Mouse (Mus musculus) kidney, adult 2 months (tissue): ENCODE measurements at regions not wholly inside any gene's neighbourhood (a gene's known extent, or its start where the extent isn't known, plus 50 kb on each side); places are given as distances from the start of the nearest gene placed in this dataset.

Experiments used
- DNase-seq: peaks from one replicate; pipeline ENCODE4 v3.0.0; 2021
- H3K27ac ChIP-seq: fragments of 200-500 bp; 2 replicates; pipeline ENCODE4 v1.5.1; 2012; ENCODE audit warnings: low read depth, low read length, control low read depth, inconsistent platforms; ENCODE audit not compliant: insufficient read depth
- H3K27me3 ChIP-seq: fragments of 200-500 bp; replicated peaks from 2 replicates; pipeline ENCODE4 v1.6.1; 2012; ENCODE audit warnings: mild to moderate bottlenecking, moderate library complexity, low read length, inconsistent platforms; ENCODE audit not compliant: control insufficient read depth, insufficient read depth
- H3K36me3 ChIP-seq: fragments of 200-500 bp; 2 replicates; pipeline ENCODE4 v1.6.1; 2012; ENCODE audit warnings: mild to moderate bottlenecking, moderate library complexity, low read length, inconsistent platforms; ENCODE audit not compliant: control insufficient read depth, insufficient read depth
- H3K4me1 ChIP-seq: fragments of 200-500 bp; 2 replicates; pipeline ENCODE4 v1.6.1; 2011; ENCODE audit warnings: low read length; ENCODE audit not compliant: control insufficient read depth, insufficient read depth
- H3K4me3 ChIP-seq: fragments of 200-500 bp; 2 replicates; pipeline ENCODE4 v1.5.1; 2011; ENCODE audit warnings: mild to moderate bottlenecking, low read depth, low read length, control low read depth; ENCODE audit not compliant: insufficient read depth
- CTCF ChIP-seq: fragments of 200-500 bp; conservative IDR thresholded peaks from 2 replicates; pipeline ENCODE4 v1.5.1; 2011; ENCODE audit warnings: low read depth, mild to moderate bottlenecking, control low read depth, low read length, moderate library complexity, mixed read lengths; ENCODE audit not compliant: insufficient read depth, insufficient read length
- POLR2A ChIP-seq: fragments of 200-500 bp; IDR thresholded peaks from one replicate; pipeline ENCODE4 v1.6.1; 2011; ENCODE audit warnings: low read depth, low read length, control low read depth
- WGBS: fragments of 180-500 bp; shearing (Covaris S2); methylation state at CpG from one replicate; pipeline ENCODE4 v1.1.7; 2018; 5-methylcytosine and 5-hydroxymethylcytosine counted together

DNA sequence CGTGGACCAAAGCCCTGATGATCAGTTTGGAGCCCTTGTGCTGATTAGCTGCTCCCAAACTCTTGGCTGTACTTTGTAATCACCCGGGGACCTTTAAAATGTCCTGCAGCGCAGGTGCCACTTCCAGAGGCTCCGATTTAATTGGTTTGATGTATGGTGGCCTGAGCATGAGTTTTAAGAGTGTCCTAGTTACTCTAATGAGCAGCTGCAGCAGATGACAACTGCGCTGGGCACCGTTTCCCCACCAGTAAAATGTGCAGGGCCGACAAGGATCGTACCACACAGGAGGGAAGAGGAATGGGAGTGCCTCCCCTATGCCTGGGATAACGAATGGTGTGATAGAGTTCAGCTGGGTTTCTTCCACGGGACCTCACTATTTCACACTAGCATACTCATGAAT is 75.3 kb downstream of the Olfr267 start:
- Histone ChIP-seq H3K4me1 (no peaks in the 10 kb centered on the region), H3K36me3 (no peaks in the 10 kb centered on the region), H3K27me3 (no peaks in the 10 kb centered on the region), H3K27ac (no peak overlapping the region), H3K4me3 (no peak overlapping the region)
- DNase-seq, result no peak
- TF ChIP-seq POLR2A (no peak), CTCF (no peak)
- 82% methylated on average over 10 of the region's 10 CpGs for WGBS

DNA sequence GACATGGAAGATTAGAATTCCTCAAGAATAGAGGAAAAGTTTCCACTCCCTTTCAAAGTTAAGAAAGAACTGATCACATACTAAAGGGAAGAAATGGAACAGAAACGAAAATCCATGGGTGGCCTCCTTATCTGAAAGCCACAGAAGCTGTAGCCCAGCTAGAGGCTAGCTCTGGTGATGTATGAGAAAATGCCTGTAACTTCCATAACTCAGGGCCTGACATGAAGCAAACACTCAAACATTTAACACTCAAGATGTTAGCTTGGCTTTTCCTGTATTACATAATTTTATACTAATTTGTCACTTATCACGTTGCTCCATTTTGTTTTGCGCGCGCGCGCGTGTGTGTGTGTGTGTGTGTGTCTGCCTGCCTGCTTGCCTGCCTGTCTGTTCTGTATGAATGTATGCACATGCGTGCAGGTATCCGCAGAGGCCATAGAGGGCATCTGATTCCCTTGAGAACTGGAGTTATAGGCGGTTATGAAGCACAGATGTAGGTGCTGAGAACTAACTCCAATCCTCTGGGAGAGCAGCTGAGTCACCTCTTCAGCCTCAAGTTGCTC is 88.2 kb downstream of the Olfr267 start:
- H3K36me3 ChIP-seq, result no peaks in the 10 kb centered on the region
- H3K27me3 ChIP-seq, result no peaks in the 10 kb centered on the region
- WGBS, result 93% methylated on average over 11 of the region's 11 CpGs
- no peak for TF ChIP-seq POLR2A
- no peak for TF ChIP-seq CTCF
- H3K27ac ChIP-seq, result no peak overlapping the region
- H3K4me1 ChIP-seq, result no peaks in the 10 kb centered on the region
- no peak for DNase-seq
- H3K4me3 ChIP-seq, result no peak overlapping the region

DNA sequence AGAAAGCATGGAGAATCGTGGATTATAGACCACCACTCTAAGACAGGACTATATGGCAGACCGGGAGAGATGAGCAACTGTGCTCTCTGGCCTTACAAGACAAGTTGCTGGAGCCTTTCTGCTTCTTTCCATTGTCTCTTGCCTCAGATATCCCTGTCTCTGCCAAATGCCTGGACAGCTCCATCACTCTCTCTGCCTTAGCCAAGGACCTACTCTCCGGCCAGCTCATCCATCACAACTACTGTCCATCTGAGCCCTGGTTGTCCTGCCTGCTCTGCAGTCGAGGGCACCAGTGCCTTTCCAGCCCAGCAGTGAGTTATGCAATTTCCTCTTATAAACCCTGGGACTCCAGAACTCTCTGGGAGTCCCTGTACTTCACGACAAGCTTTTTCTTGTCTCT is 88.7 kb downstream of the Olfr267 start:
- H3K4me1 ChIP-seq, result no peaks in the 10 kb centered on the region
- 68% methylated on average over 5 of the region's 5 CpGs for WGBS
- H3K36me3 ChIP-seq, result no peaks in the 10 kb centered on the region
- no peak for DNase-seq
- no peak overlapping the region for H3K4me3 ChIP-seq
- H3K27ac ChIP-seq, result no peak overlapping the region
- TF ChIP-seq POLR2A (no peak), CTCF (no peak)
- no peaks in the 10 kb centered on the region for H3K27me3 ChIP-seq

DNA sequence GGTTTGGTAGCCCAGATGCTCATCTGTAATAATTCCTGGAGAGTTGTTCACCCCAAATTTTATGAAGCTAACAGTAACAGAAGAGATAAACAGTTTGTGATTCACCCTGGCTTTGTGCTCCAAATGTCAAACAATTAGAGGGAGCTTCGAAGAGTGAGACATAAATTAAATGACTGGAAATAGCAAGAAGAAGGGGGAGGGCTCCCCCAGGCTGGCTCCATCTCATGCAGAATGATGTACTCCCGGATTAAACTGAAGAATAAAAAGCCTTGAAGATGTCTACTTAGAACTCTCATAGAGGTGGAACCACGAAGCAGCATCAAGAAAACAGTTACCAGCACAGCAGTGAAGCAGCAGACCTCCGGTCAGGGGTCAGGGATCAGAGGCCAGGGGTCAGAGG is 90.8 kb downstream of the Olfr267 start:
- H3K4me3 ChIP-seq, result no peak overlapping the region
- H3K27me3 ChIP-seq, result no peaks in the 10 kb centered on the region
- DNase-seq, result no peak
- H3K4me1 ChIP-seq, result no peaks in the 10 kb centered on the region
- no peaks in the 10 kb centered on the region for H3K36me3 ChIP-seq
- H3K27ac ChIP-seq, result no peak overlapping the region
- no peak for TF ChIP-seq CTCF
- no peak for TF ChIP-seq POLR2A
- 69% methylated on average over 4 of the region's 4 CpGs for WGBS

DNA sequence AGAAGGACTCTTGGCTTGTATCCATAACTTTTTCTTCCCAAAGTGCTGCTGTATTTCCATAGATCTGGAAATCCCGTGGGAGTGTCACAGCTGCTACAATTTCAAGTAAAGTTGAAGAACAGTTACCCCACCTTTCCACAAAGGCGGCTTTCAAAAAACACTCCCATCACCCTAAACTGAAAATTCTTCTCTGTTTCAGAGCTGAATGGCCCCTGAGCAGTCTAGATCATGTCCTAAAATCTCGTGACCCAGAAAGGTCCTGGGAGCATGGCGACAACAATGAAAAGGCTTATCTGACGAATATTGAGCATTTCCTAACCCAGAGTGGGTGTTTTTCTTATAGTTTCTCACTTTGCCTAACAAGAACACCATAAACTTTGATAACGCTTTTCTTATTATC is 92.2 kb downstream of the Olfr267 start:
- WGBS, result 81% methylated on average over 6 of the region's 6 CpGs
- H3K4me1 ChIP-seq, result no peaks in the 10 kb centered on the region
- TF ChIP-seq CTCF (no peak), POLR2A (no peak)

DNA sequence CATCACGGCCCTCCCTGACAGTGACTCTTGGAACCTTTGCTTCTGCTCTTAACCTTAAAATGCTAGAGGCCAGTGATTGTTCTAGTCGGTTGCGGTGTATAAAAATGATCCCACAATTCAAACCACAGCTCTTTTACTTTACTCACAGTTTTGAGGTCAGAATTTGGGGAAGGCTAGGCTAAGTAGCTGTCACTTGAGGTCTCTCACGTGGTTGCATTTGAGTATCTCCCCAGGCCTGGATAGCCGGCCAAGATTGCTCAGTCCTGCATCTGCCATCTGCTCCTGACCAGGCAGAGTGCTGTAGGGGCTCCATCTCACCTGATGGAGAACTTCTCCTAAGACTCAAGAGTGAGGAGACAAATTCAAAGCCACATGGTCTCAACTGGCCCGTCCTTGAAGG is 94.5 kb downstream of the Olfr267 start:
- no peak for TF ChIP-seq POLR2A
- TF ChIP-seq CTCF, result no peak
- no peak overlapping the region for H3K4me3 ChIP-seq
- 88% methylated on average over 6 of the region's 6 CpGs for WGBS
- no peak for DNase-seq
- H3K27ac ChIP-seq, result no peak overlapping the region
- H3K36me3 ChIP-seq, result no peaks in the 10 kb centered on the region
- no peaks in the 10 kb centered on the region for H3K27me3 ChIP-seq
- no peaks in the 10 kb centered on the region for H3K4me1 ChIP-seq

More for the DNA sequence above, 92.2 kb downstream of the Olfr267 start:
- Histone ChIP-seq H3K36me3 (no peaks in the 10 kb centered on the region), H3K27ac (no peak overlapping the region), H3K4me3 (no peak overlapping the region), H3K27me3 (no peaks in the 10 kb centered on the region)
- no peak for DNase-seq

DNA sequence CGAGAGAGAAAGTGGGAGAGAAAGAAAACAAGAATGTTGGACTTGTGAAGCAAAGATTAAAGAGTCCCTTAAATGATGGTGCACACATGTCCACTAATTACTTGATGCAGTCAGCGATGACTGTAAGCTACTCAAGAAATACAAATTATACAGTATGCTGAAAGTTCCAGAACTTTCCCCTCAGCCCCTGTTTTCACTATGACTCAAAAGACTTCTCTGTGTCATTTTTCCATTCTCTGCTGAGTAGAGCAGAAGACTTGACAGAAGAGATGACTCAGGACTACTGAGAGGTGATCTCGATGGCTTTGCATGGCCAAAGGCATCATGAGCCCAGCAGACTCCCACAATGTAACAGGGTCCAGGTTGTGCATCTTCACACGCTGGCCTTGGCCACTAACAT is 105.6 kb downstream of the Olfr267 start:
- Histone ChIP-seq H3K27me3 (no peaks in the 10 kb centered on the region), H3K27ac (no peak overlapping the region), H3K4me1 (no peaks in the 10 kb centered on the region), H3K36me3 (no peaks in the 10 kb centered on the region), H3K4me3 (no peak overlapping the region)
- TF ChIP-seq CTCF, result no peak
- TF ChIP-seq POLR2A, result no peak
- DNase-seq, result no peak
- 84% methylated on average over 4 of the region's 4 CpGs for WGBS
